Mouse (Mus musculus): ENCODE results near the gene Macrod2. TPM values are rescaled to one million over a fixed set of nuclear protein-coding genes. Genes with fewer than 3 reads are reported as not detected.

Gene Macrod2
- polyA plus RNA-seq, 1 experiment: not detected

DNA sequence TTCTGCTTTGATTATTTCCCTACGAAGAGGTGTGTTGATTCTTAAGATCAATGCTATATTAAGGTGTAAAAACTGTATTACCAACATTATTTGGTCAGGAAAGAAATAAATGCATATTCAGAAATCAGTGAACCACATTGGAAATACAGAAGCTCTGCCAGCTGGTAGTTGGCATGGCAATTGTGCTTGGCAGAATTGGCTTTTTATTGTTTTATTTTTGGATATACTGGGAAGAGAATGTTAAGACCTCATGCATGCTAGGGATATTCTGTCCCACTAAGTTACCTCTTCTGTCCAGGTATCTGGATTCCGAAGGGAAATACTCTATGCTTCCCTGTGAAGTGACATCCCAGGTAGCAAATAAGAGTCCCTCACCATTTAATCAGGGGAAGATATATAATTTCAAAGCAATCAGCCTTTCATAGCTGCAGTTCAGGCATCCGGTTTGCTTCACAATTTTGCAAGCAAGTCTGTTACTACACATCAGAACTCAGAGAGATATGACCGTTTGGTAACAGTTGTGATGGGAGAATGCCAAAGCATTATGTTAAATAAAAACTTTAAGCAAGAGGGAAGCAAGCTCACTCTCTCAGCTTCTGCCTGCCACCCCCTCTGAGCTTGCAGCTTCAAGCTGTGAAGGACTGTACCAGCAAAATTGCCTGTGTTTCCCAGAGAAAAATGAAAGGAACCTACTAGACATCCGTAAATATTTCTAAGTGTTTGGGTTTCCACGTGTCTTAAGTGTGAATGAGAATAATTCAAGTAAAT lies 1449.5 kb downstream of the Macrod2 start:
- WGBS: 59% methylated on average over 6 of the region's 6 CpGs
- no peak overlapping the region for H3K27ac ChIP-seq (ENCODE audit: insufficient read depth, low read depth, low read length)

DNA sequence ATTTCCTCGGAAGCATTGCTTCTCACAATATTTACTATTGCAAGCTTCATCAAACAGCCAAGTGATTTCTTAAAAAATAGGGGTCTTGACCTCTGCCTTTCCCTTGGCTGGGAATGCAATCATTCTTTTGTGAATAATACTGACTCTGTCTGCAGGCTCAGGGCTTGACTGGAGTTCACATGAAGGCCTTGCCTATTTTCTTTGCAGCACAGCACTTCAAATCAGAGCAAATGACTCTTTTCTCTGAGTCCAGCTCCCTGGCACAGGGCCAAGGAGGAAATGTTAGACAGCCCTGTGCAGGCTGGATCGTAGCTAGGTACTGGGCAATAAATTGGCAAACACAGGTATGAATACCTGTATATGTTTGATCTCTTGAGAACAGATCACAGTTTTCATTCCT lies 1464.1 kb downstream of the Macrod2 start:
- no peak overlapping the region for H3K4me3 ChIP-seq (ENCODE audit: insufficient read depth, low read depth, low read length)
- TF ChIP-seq CTCF (IDR thresholded peaks at IDR 0.05; ENCODE audit: insufficient read depth, low read depth, low read length) (no peak), POLR2A (IDR thresholded peaks at IDR 0.05; ENCODE audit: insufficient read depth, low read depth, low read length) (no peak)
- H3K4me1 ChIP-seq (ENCODE audit: control insufficient read depth, insufficient read depth, low read length): no peaks in the 10 kb centered on the region
- 81% methylated on average over 2 of the region's 2 CpGs for WGBS
- no peak overlapping the region for H3K27ac ChIP-seq (ENCODE audit: insufficient read depth, low read depth, low read length)

More for the DNA sequence above, 1449.5 kb downstream of the Macrod2 start:
- H3K4me1 ChIP-seq (ENCODE audit: control insufficient read depth, insufficient read depth, low read length): no peaks in the 10 kb centered on the region
- H3K4me3 ChIP-seq (ENCODE audit: insufficient read depth, low read depth, low read length): no peak overlapping the region
- no peak for TF ChIP-seq CTCF (IDR thresholded peaks at IDR 0.05; ENCODE audit: insufficient read depth, low read depth, low read length)
- no peak for TF ChIP-seq POLR2A (IDR thresholded peaks at IDR 0.05; ENCODE audit: insufficient read depth, low read depth, low read length)

GRCm38 (mm10) chr2:141861679-141862268 lies 1466.7 kb downstream of the Macrod2 start:
- no peaks in the 10 kb centered on the region for H3K4me1 ChIP-seq (ENCODE audit: control insufficient read depth, insufficient read depth, low read length)
- TF ChIP-seq CTCF (IDR thresholded peaks at IDR 0.05; ENCODE audit: insufficient read depth, low read depth, low read length) (no peak), POLR2A (IDR thresholded peaks at IDR 0.05; ENCODE audit: insufficient read depth, low read depth, low read length) (no peak)
- H3K27ac ChIP-seq (ENCODE audit: insufficient read depth, low read depth, low read length): no peak overlapping the region
- H3K4me3 ChIP-seq (ENCODE audit: insufficient read depth, low read depth, low read length): no peak overlapping the region
- 51% methylated on average over 6 of the region's 6 CpGs for WGBS

GRCm38 (mm10) chr2:141862531-141863265 lies 1467.6 kb downstream of the Macrod2 start:
- no peak overlapping the region for H3K27ac ChIP-seq (ENCODE audit: insufficient read depth, low read depth, low read length)

GRCm38 (mm10) chr2:141863628-141864165 lies 1468.6 kb downstream of the Macrod2 start:
- no peaks in the 10 kb centered on the region for H3K4me1 ChIP-seq (ENCODE audit: control insufficient read depth, insufficient read depth, low read length)
- no peak overlapping the region for H3K4me3 ChIP-seq (ENCODE audit: insufficient read depth, low read depth, low read length)
- WGBS: 87% methylated on average over 2 of the region's 2 CpGs
- TF ChIP-seq CTCF (IDR thresholded peaks at IDR 0.05; ENCODE audit: insufficient read depth, low read depth, low read length): no peak
- TF ChIP-seq POLR2A (IDR thresholded peaks at IDR 0.05; ENCODE audit: insufficient read depth, low read depth, low read length): no peak
- H3K27ac ChIP-seq (ENCODE audit: insufficient read depth, low read depth, low read length): no peak overlapping the region

More at GRCm38 (mm10) chr2:141862531-141863265, 1467.6 kb downstream of the Macrod2 start:
- Histone ChIP-seq H3K4me1 (ENCODE audit: control insufficient read depth, insufficient read depth, low read length) (no peaks in the 10 kb centered on the region), H3K4me3 (ENCODE audit: insufficient read depth, low read depth, low read length) (no peak overlapping the region)
- 74% methylated on average over 9 of the region's 9 CpGs for WGBS
- TF ChIP-seq POLR2A (IDR thresholded peaks at IDR 0.05; ENCODE audit: insufficient read depth, low read depth, low read length): no peak
- no peak for TF ChIP-seq CTCF (IDR thresholded peaks at IDR 0.05; ENCODE audit: insufficient read depth, low read depth, low read length)

GRCm38 (mm10) chr2:141870930-141871329 lies 1475.8 kb downstream of the Macrod2 start:
- Histone ChIP-seq H3K4me1 (ENCODE audit: control insufficient read depth, insufficient read depth, low read length) (no peaks in the 10 kb centered on the region), H3K27ac (ENCODE audit: insufficient read depth, low read depth, low read length) (no peak overlapping the region), H3K4me3 (ENCODE audit: insufficient read depth, low read depth, low read length) (no peak overlapping the region)
- TF ChIP-seq CTCF (IDR thresholded peaks at IDR 0.05; ENCODE audit: insufficient read depth, low read depth, low read length): no peak
- no peak for TF ChIP-seq POLR2A (IDR thresholded peaks at IDR 0.05; ENCODE audit: insufficient read depth, low read depth, low read length)
- WGBS: 87% methylated on average over 4 of the region's 4 CpGs

- no peak overlapping the region for H3K27ac ChIP-seq (ENCODE audit: insufficient read depth, low read depth, low read length)
- WGBS: 34% methylated on average over 10 of the region's 10 CpGs
- H3K4me1 ChIP-seq (ENCODE audit: control insufficient read depth, insufficient read depth, low read length): no peaks in the 10 kb centered on the region
- TF ChIP-seq POLR2A (IDR thresholded peaks at IDR 0.05; ENCODE audit: insufficient read depth, low read depth, low read length) (no peak), CTCF (IDR thresholded peaks at IDR 0.05; ENCODE audit: insufficient read depth, low read depth, low read length) (no peak)
- no peak overlapping the region for H3K4me3 ChIP-seq (ENCODE audit: insufficient read depth, low read depth, low read length)
Measured at GRCm38 (mm10) chr2:141876155-141876851, 1481.2 kb downstream of the Macrod2 start.

- no peak overlapping the region for H3K27ac ChIP-seq (ENCODE audit: insufficient read depth, low read depth, low read length)
- no peak for TF ChIP-seq POLR2A (IDR thresholded peaks at IDR 0.05; ENCODE audit: insufficient read depth, low read depth, low read length)
- no peak for TF ChIP-seq CTCF (IDR thresholded peaks at IDR 0.05; ENCODE audit: insufficient read depth, low read depth, low read length)
- WGBS: 78% methylated on average over 2 of the region's 2 CpGs
- H3K4me1 ChIP-seq (ENCODE audit: control insufficient read depth, insufficient read depth, low read length): no peaks in the 10 kb centered on the region
- no peak overlapping the region for H3K4me3 ChIP-seq (ENCODE audit: insufficient read depth, low read depth, low read length)
Measured at GRCm38 (mm10) chr2:141876958-141877357, 1481.8 kb downstream of the Macrod2 start.
